Mouse (Mus musculus): Measurements from ENCODE around the gene Diaph2. TPM values are rescaled to one million over a fixed set of nuclear protein-coding genes. Genes with fewer than 3 reads are reported as not detected.

The Diaph2 gene
- polyA plus RNA-seq, 1 experiment from 2014 or later, result 10.3 TPM

DNA sequence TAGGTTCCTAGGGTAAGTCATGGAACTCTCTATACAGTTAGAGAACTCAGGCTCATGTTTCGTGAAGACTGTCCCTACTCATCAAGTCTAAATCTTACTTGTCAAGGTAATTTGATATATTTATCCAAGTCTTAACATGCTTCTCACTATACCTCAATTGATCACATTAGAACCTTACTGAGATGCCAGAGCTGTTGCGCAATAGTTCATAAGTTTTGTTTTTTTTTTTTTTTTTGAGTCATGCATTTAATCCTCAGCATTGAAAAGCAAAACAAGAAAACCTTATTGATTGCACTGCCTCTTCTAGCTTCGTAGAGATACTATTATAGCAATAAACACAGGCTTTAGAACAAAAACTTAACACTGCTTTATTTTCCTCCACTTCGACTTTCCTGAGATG, 529.6 kb downstream of the Diaph2 start:
- H3K9ac ChIP-seq, result no peak overlapping the region
- ATAC-seq (ENCODE audit: insufficient read depth) (no peak), DNase-seq (no peak)
- no peaks in the 10 kb centered on the region for H3K4me1 ChIP-seq (ENCODE audit: insufficient read depth)
- 82% methylated on average over 4 of the region's 4 CpGs for WGBS
- H3K36me3 ChIP-seq (ENCODE audit: insufficient read depth), result no peaks in the 10 kb centered on the region
- H3K27ac ChIP-seq (ENCODE audit: low read depth), result no peak overlapping the region
- H3K27me3 ChIP-seq (ENCODE audit: insufficient read depth, low read length), result no peaks in the 10 kb centered on the region
- no peak overlapping the region for H3K4me3 ChIP-seq (ENCODE audit: low read depth, low read length)
- no peak for TF ChIP-seq CTCF (IDR thresholded peaks at IDR 0.05; ENCODE audit: low read depth)
- no peak overlapping the region for H3K4me2 ChIP-seq
- H3K9me3 ChIP-seq (ENCODE audit: low read depth, low read length), result no peaks in the 10 kb centered on the region

DNA sequence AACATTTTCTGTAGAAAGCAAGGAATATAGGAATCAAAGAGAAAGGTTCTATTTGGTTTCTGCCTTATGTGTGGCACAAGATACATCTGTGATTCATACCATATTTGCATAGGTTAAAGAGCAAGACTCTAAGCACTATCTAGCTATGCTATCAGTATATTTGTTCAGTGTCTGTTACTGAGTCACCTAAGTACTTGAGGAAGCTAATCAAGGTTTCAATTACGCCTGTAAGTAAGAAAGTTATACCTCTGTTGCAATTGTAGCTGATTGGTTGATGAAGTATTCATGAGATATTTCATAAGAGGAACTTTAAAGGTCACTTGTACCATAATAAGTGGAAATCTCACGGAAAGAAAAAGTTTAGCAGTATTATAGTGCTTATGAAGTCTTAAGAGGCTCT, 531.9 kb downstream of the Diaph2 start:
- no peak for ATAC-seq (ENCODE audit: insufficient read depth)
- 70% methylated on average over 2 of the region's 2 CpGs for WGBS

DNA sequence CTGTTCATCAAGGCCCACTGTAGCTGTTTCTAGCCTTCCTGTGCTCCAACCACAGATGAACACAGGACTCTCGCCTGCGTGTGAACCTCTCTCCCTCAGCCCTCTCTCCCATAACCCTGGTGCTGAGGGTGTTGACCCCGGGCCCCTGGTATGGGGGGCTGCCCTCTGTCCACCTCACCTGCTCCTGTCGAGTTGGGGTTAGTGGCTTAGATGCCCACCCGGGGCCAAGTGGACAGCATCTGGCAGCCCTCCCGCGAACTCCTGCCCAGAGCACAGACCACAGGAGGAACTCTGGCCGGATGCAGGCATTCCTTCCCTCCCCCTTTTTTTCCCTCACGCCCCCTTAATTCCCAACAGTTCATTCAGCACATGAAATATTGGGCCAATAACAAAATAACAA, 537.5 kb downstream of the Diaph2 start:
- Histone ChIP-seq H3K9me3 (ENCODE audit: low read depth, low read length) (no peaks in the 10 kb centered on the region), H3K4me2 (no peak overlapping the region), H3K4me3 (ENCODE audit: low read depth, low read length) (no peak overlapping the region), H3K27ac (ENCODE audit: low read depth) (no peak overlapping the region), H3K36me3 (ENCODE audit: insufficient read depth) (no peaks in the 10 kb centered on the region), H3K9ac (no peak overlapping the region), H3K4me1 (ENCODE audit: insufficient read depth) (no peaks in the 10 kb centered on the region), H3K27me3 (ENCODE audit: insufficient read depth, low read length) (no peaks in the 10 kb centered on the region)
- DNase-seq (no peak), ATAC-seq (ENCODE audit: insufficient read depth) (no peak)
- no peak for TF ChIP-seq CTCF (IDR thresholded peaks at IDR 0.05; ENCODE audit: low read depth)
- WGBS, result 80% methylated on average over 9 of the region's 9 CpGs

More for the DNA sequence above, 531.9 kb downstream of the Diaph2 start:
- Histone ChIP-seq H3K27me3 (ENCODE audit: insufficient read depth, low read length) (no peaks in the 10 kb centered on the region), H3K4me1 (ENCODE audit: insufficient read depth) (no peaks in the 10 kb centered on the region), H3K4me3 (ENCODE audit: low read depth, low read length) (no peak overlapping the region), H3K27ac (ENCODE audit: low read depth) (no peak overlapping the region), H3K9me3 (ENCODE audit: low read depth, low read length) (no peaks in the 10 kb centered on the region), H3K9ac (no peak overlapping the region), H3K36me3 (ENCODE audit: insufficient read depth) (no peaks in the 10 kb centered on the region), H3K4me2 (no peak overlapping the region)
- no peak for TF ChIP-seq CTCF (IDR thresholded peaks at IDR 0.05; ENCODE audit: low read depth)
- DNase-seq, result no peak

DNA sequence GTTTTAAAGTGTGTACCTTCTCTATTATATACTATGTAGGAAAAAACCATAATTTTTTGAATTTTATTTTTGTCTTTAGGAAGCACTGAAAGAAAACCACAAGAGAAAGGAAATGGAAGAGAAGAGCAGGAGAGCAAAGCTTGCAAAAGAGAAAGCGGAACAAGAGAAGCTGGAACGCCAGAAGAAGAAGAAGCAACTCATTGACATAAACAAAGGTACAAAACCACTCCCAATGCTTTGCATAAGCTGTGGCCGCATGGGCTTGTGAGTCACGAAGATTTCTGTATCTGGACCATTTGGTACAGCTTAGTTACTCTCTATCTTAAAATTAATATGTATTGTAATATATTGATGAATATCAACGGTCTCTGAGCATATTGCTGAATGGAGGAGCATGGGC, 540.2 kb downstream of the Diaph2 start:
- Histone ChIP-seq H3K4me3 (ENCODE audit: low read depth, low read length) (no peak overlapping the region), H3K27ac (ENCODE audit: low read depth) (no peak overlapping the region), H3K27me3 (ENCODE audit: insufficient read depth, low read length) (no peaks in the 10 kb centered on the region), H3K36me3 (ENCODE audit: insufficient read depth) (no peaks in the 10 kb centered on the region), H3K9ac (no peak overlapping the region), H3K4me1 (ENCODE audit: insufficient read depth) (no peaks in the 10 kb centered on the region), H3K4me2 (no peak overlapping the region), H3K9me3 (ENCODE audit: low read depth, low read length) (no peaks in the 10 kb centered on the region)
- WGBS, result 80% methylated on average over 5 of the region's 5 CpGs
- no peak for ATAC-seq (ENCODE audit: insufficient read depth)
- DNase-seq, result no peak
- no peak for TF ChIP-seq CTCF (IDR thresholded peaks at IDR 0.05; ENCODE audit: low read depth)

DNA sequence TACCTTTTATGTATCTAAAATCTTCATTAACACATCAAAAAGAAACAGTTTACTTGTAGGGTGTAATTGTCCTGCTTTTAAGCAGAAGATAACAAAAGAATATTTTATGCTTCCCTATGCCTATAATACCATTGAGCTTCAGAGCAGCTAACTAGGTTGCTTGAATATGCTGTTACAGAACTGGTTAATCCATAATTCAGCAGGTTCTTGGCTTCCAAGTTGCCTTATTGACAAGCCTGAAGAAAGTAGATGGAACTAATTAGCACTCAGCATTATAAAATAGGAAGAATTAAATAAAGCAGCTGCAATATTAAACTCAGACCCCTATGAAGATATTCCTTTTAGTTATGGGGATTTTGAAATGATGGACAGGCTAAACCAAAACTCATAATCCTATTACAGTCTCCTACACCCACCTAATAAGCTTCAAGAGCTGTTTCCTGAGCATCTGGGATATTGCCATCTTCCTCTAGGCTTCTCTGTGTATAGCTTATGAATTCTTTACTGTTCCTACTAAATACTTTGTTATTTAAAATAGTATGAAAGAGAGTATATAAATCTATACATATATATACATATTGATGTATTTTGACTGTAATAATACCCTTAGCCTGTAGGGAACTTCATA, 601.4 kb downstream of the Diaph2 start:
- Histone ChIP-seq H3K27me3 (ENCODE audit: insufficient read depth, low read length) (no peaks in the 10 kb centered on the region), H3K9ac (no peak overlapping the region), H3K4me3 (ENCODE audit: low read depth, low read length) (no peak overlapping the region), H3K36me3 (ENCODE audit: insufficient read depth) (no peaks in the 10 kb centered on the region), H3K27ac (ENCODE audit: low read depth) (no peak overlapping the region), H3K4me1 (ENCODE audit: insufficient read depth) (no peaks in the 10 kb centered on the region), H3K9me3 (ENCODE audit: low read depth, low read length) (no peaks in the 10 kb centered on the region), H3K4me2 (no peak overlapping the region)
- no peak for TF ChIP-seq CTCF (IDR thresholded peaks at IDR 0.05; ENCODE audit: low read depth)
- ATAC-seq (ENCODE audit: insufficient read depth) (no peak), DNase-seq (no peak)

DNA sequence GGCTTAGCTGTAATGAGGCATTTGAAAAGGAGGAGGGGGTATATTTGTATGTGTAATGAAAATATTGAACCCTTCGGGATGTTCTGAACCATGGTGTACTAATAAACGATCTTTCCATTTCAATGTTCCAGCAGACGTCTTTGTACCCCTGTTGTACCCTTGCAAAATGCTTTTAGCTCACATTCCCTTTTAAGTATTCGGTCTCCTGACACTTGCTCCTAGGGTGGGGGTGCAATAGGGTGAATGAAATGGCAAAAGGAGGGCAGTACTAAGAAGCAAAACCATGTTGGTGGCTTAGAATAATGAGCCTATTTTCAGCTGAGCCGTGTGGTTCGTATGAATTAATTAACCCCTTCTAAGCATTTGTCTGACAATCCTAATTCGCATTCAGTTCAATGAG, 601.9 kb downstream of the Diaph2 start:
- Histone ChIP-seq H3K4me1 (ENCODE audit: insufficient read depth) (no peaks in the 10 kb centered on the region), H3K27ac (ENCODE audit: low read depth) (no peak overlapping the region), H3K9me3 (ENCODE audit: low read depth, low read length) (no peaks in the 10 kb centered on the region), H3K27me3 (ENCODE audit: insufficient read depth, low read length) (no peaks in the 10 kb centered on the region), H3K4me3 (ENCODE audit: low read depth, low read length) (no peak overlapping the region), H3K9ac (no peak overlapping the region), H3K4me2 (no peak overlapping the region), H3K36me3 (ENCODE audit: insufficient read depth) (no peaks in the 10 kb centered on the region)
- DNase-seq (no peak), ATAC-seq (ENCODE audit: insufficient read depth) (no peak)
- no peak for TF ChIP-seq CTCF (IDR thresholded peaks at IDR 0.05; ENCODE audit: low read depth)
- WGBS, result 65% methylated on average over 7 of the region's 7 CpGs

DNA sequence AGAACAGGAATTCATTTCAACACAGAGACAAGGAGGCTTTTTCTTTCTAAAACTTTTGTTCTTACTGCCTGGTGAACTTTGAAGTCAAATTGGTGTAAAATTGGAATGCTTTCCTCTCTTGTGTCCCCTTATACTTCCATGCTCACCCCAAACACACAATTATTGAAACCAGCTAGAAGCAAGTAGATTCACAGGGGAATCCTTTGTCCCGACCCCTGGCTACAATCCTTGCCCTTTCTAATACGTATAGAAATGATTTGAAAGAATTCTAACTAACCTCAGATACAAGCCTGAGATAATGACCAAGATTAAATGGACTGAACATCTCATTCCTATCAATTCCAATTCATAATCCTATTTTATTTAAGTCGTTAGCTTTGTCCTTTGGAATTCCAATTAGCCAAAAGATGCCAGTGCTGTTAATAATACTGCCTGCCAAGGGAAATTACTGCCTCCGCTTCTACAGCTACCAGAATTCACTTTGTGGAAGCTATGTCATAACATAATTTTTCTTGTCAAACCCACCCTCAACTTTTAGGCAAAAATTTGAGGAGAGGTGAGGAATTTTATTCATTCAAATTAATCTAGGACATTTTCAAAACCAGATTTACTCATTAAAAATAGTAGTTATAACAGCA, 644.1 kb downstream of the Diaph2 start:
- DNase-seq, result no peak
- H3K4me1 ChIP-seq (ENCODE audit: insufficient read depth), result no peaks in the 10 kb centered on the region
- ATAC-seq (ENCODE audit: insufficient read depth), result no peak
- no peak for TF ChIP-seq CTCF (IDR thresholded peaks at IDR 0.05; ENCODE audit: low read depth)
- H3K9ac ChIP-seq, result no peak overlapping the region
- H3K36me3 ChIP-seq (ENCODE audit: insufficient read depth), result no peaks in the 10 kb centered on the region
- H3K27ac ChIP-seq (ENCODE audit: low read depth), result no peak overlapping the region
- H3K4me3 ChIP-seq (ENCODE audit: low read depth, low read length), result no peak overlapping the region
- no peaks in the 10 kb centered on the region for H3K27me3 ChIP-seq (ENCODE audit: insufficient read depth, low read length)
- no peak overlapping the region for H3K4me2 ChIP-seq
- no peaks in the 10 kb centered on the region for H3K9me3 ChIP-seq (ENCODE audit: low read depth, low read length)
- WGBS, result 74% methylated on average over 4 of the region's 4 CpGs
